Mouse (Mus musculus): ENCODE results near the gene B4galt4.
"Not testable (repeated sequence)": the region's sequence is repeated elsewhere in the genome, so short reads cannot be mapped to it uniquely, and the experiment has no call there.

DNA sequence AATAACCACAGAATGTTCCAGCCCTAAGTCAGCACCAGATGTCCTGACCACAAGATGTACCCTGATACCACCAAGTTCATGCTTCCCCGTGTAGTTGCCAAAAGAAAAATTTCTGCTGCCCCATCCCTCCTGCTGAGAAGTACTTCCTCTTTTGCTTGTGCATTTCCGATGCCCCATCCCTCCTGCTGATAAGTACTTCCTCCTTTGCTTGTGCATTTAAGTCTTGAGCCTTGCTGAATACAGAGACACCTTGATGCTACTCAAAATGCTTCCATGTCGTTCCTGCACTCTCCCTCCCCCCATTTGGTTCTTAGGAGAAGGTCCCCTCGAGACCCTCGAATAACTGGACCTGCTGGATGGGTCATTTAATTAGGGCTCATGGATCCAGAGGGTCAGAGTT is 65.7 kb downstream of the B4galt4 start:
- not testable (repeated sequence) for TF ChIP-seq EP300 (optimal IDR thresholded peaks at IDR 0.05); CTCF (IDR thresholded peaks at IDR 0.05; ENCODE audit: low read depth)

Measured in stomach, postnatal 0 days (tissue).